Mouse (Mus musculus) megakaryocyte, embryonic 14.5 days (primary cell): ENCODE results near the gene Calr3.

ENCODE experiments used
- FLI1 ChIP-seq: IDR thresholded peaks from 2 replicates; pipeline ENCODE4 v1.6.1; 2012; ENCODE audit warnings: low read length, inconsistent platforms, mixed read lengths
- GATA1 ChIP-seq: IDR thresholded peaks from 3 replicates; pipeline ENCODE4 v1.6.1; 2012; ENCODE audit warnings: mixed read lengths, low read length, inconsistent platforms, borderline replicate concordance

DNA sequence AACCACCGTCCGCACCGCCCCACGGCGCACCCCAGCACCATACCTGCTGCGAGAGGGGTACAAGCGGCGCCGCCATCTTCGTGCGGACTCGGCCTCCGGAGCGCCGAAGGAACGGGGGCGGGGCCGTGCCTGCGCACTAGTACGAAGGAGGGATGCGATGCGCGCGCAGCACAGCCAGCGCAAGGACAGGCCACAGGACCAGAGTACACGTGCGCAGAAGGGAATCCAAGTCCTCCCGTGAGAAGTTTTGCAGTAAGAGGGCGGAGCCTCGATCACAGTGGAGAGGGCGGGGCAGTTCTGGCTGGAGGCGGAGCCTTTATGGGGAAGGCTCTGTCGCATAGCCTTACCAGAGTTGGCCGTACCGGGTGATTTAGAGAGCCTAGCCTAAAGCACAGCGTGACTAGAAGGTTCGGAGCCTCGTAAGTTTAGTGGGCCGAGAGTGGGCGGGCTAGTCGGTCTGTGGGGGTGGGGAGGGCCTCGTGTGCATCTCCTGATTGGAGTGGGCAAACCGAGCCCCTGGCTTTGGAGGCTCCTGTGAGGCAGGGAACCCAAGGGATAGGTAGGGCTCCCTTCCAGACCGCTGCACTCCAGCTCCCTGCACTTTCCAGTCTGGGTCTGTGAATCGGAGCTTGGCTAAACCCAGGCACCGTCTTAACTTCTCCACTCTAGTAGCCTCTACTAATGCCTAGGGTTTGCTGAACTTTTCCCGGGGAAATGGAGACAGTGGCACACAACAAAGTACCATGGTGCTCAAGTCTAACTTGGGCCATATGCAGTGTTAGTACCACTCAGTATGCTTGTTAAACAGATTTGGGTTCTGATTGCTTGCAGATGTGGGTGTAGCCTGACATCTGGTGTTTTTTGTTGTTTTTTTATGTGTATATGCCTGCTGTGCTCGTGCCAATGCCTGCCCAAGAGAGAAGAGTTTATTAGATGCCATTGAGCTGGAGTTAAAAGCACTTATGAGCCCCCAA, 22.0 kb downstream of the Calr3 start, which contains the start of gene Eps15l1:
- TF ChIP-seq GATA1, result no peak
- TF ChIP-seq FLI1, result no peak
